Mouse (Mus musculus) lung, postnatal 36 days (tissue): ENCODE results near the gene Gm10300.

Experiments used
- DNase-seq: peaks from one replicate; pipeline ENCODE4 v3.0.0; 2022; ENCODE audit warnings: mixed read lengths

Gm10300 gene

GRCm38 (mm10) chr4:132051321-132052275, 22.9 kb upstream of the Gm10300 start:
- no peak for DNase-seq

- DNase-seq: no peak
Measured at GRCm38 (mm10) chr4:132057311-132057710, 17.2 kb upstream of the Gm10300 start.

- no peak for DNase-seq
Measured at GRCm38 (mm10) chr4:132059541-132059940, 15.0 kb upstream of the Gm10300 start.

- DNase-seq: no peak
Measured at GRCm38 (mm10) chr4:132060040-132060832, 14.3 kb upstream of the Gm10300 start.

GRCm38 (mm10) chr4:132062289-132062688, 12.2 kb upstream of the Gm10300 start:
- DNase-seq: no peak

- DNase-seq: no peak
Measured at GRCm38 (mm10) chr4:132062934-132063884, 11.3 kb upstream of the Gm10300 start.

GRCm38 (mm10) chr4:132064550-132064949, 9.9 kb upstream of the Gm10300 start:
- peak; percentile 30 for DNase-seq

GRCm38 (mm10) chr4:132065578-132065977, 8.9 kb upstream of the Gm10300 start:
- no peak for DNase-seq

GRCm38 (mm10) chr4:132066101-132066773, 8.3 kb upstream of the Gm10300 start:
- peak; percentile 67 for DNase-seq

- DNase-seq: no peak
Measured at GRCm38 (mm10) chr4:132067112-132067937, 7.2 kb upstream of the Gm10300 start.

- DNase-seq: no peak
Measured at GRCm38 (mm10) chr4:132067938-132068235, 6.6 kb upstream of the Gm10300 start.

- no peak for DNase-seq
Measured at GRCm38 (mm10) chr4:132071674-132072073, 2.8 kb upstream of the Gm10300 start.

GRCm38 (mm10) chr4:132072156-132072555, 2.3 kb upstream of the Gm10300 start:
- no peak for DNase-seq

- no peak for DNase-seq
Measured at GRCm38 (mm10) chr4:132072946-132073345, 1.6 kb upstream of the Gm10300 start.

GRCm38 (mm10) chr4:132074933-132075769, 654 bp downstream of the Gm10300 start, which contains the start of gene Epb41:
Gene Epb41, minus strand, starts transcription at chr4:132075321.
- DNase-seq: peak; percentile 99

GRCm38 (mm10) chr4:132075796-132076195, 1.3 kb downstream of the Gm10300 start:
- no peak for DNase-seq

- DNase-seq: peak; percentile 80
Measured at GRCm38 (mm10) chr4:132076480-132077405, 2.2 kb downstream of the Gm10300 start.

- DNase-seq: no peak
Measured at GRCm38 (mm10) chr4:132077445-132077844, 2.9 kb downstream of the Gm10300 start.

- DNase-seq: peak; percentile 62
Measured at GRCm38 (mm10) chr4:132078296-132078714, 3.8 kb downstream of the Gm10300 start.
